Mouse (Mus musculus) liver, adult 2 months (tissue): ENCODE results near the gene Synm.

ENCODE experiments used
- CTCF ChIP-seq: fragments of 200-500 bp; IDR thresholded peaks from 2 replicates; pipeline ENCODE4 v1.5.1; 2011; ENCODE audit warnings: low read depth, low read length, control low read depth
- POLR2A ChIP-seq: fragments of 200-500 bp; IDR thresholded peaks from 2 replicates; pipeline ENCODE4 v1.6.1; 2011; ENCODE audit warnings: low read length, control low read depth; ENCODE audit not compliant: insufficient read depth; ENCODE audit errors: extremely low read depth

DNA sequence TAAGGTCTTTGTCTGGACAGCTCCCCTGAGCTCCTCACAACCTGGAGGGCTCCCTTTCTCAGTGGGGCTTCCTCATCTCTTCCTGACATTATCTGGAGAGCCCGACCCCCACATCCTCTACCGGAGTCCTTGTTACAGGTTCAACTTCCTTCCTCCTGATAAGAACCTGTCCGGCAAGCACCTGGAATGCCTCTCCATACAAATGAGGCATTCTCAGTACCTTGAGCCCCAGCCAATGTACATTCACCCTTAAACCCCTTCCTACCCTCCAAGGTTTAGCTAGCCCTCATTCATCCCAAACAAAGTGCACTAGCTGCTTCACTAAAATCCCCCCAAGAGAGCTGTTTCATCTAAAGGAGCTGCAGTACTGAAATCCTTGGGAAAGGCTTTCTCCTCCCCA, 16.1 kb upstream of the Synm start:
- TF ChIP-seq POLR2A (no peak), CTCF (no peak)
